Mouse (Mus musculus) myocyte (in vitro differentiated cells): ENCODE measurements around the gene Alpk1. TPM values are rescaled to one million over a fixed set of nuclear protein-coding genes. Genes with fewer than 3 reads are reported as not detected.
A peak's percentile ranks its signal among the peaks of the same experiment; 100 is the strongest.

Experiments
- H3K27me3 ChIP-seq: one replicate; pipeline ENCODE4 v1.6.1; 2011; ENCODE audit not compliant: control insufficient read depth, insufficient read depth, insufficient read length
- H3K36me3 ChIP-seq: one replicate; pipeline ENCODE4 v1.6.1; 2011; ENCODE audit not compliant: control insufficient read depth, insufficient read depth
- H3K4me2 ChIP-seq: one replicate; pipeline ENCODE4 v1.6.1; 2011; ENCODE audit warnings: low read depth, control low read depth
- H3K4me3 ChIP-seq: one replicate; pipeline ENCODE4 v1.5.1; 2011; ENCODE audit warnings: mild to moderate bottlenecking, control low read depth, moderate library complexity
- H3K79me2 ChIP-seq: one replicate; pipeline ENCODE4 v1.6.1; 2011; ENCODE audit not compliant: control insufficient read depth, insufficient read depth
- H3ac ChIP-seq: one replicate; pipeline ENCODE4 v1.6.1; 2011; ENCODE audit not compliant: control insufficient read depth, insufficient read length
- CEBPB ChIP-seq: IDR thresholded peaks from 2 replicates; pipeline ENCODE4 v1.6.1; 2011; ENCODE audit warnings: mild to moderate bottlenecking, moderate library complexity; ENCODE audit not compliant: poor library complexity, insufficient read depth, severe bottlenecking
- E2F4 ChIP-seq: IDR thresholded peaks from one replicate; pipeline ENCODE4 v1.6.1; 2011; ENCODE audit warnings: mild to moderate bottlenecking, control low read depth, moderate library complexity; ENCODE audit not compliant: insufficient read depth
- MAX ChIP-seq: IDR thresholded peaks from one replicate; pipeline ENCODE4 v1.6.1; 2011; ENCODE audit warnings: low read depth, mild to moderate bottlenecking, control low read depth
- MYOD1 ChIP-seq, 3 experiments: IDR thresholded peaks; one replicate each; pipeline ENCODE4 v1.6.1; 2011; ENCODE audit warnings: control low read depth in 2 of 3, low read depth in 2 of 3, mild to moderate bottlenecking in 2 of 3, moderate library complexity in 1 of 3; ENCODE audit not compliant: insufficient read length in 2 of 3, control insufficient read depth in 1 of 3
- MYOG ChIP-seq, 3 experiments: IDR thresholded peaks; one replicate each; pipeline ENCODE4 v1.6.1; 2011; ENCODE audit warnings: control low read depth in 2 of 3, low read depth in 2 of 3, mild to moderate bottlenecking in 2 of 3; ENCODE audit not compliant: insufficient read length in 2 of 3, control insufficient read depth in 1 of 3, insufficient read depth in 1 of 3
- POLR2A ChIP-seq: IDR thresholded peaks from one replicate; pipeline ENCODE4 v1.6.1; 2011; ENCODE audit warnings: low read depth, mild to moderate bottlenecking, control low read depth, moderate library complexity; ENCODE audit not compliant: insufficient read length
- POLR2AphosphoS2 ChIP-seq: IDR thresholded peaks from one replicate; pipeline ENCODE4 v1.6.1; 2011; ENCODE audit warnings: low read depth, control low read depth; ENCODE audit not compliant: insufficient read length
- REST ChIP-seq: IDR thresholded peaks from one replicate; pipeline ENCODE4 v1.6.1; 2011; ENCODE audit warnings: mild to moderate bottlenecking, control low read depth, moderate library complexity; ENCODE audit not compliant: insufficient read depth, insufficient read length
- SRF ChIP-seq: IDR thresholded peaks from one replicate; pipeline ENCODE4 v1.6.1; 2011; ENCODE audit warnings: low read depth; ENCODE audit not compliant: control insufficient read depth, insufficient read length
- TCF12 ChIP-seq: IDR thresholded peaks from one replicate; pipeline ENCODE4 v1.6.1; 2011; ENCODE audit warnings: mild to moderate bottlenecking, control low read depth; ENCODE audit not compliant: poor library complexity, insufficient read depth, severe bottlenecking
- TCF3 ChIP-seq: IDR thresholded peaks from one replicate; pipeline ENCODE4 v1.6.1; 2011; ENCODE audit warnings: low read depth, control low read depth; ENCODE audit not compliant: insufficient read length
- USF1 ChIP-seq: IDR thresholded peaks from one replicate; pipeline ENCODE4 v1.6.1; 2011; ENCODE audit warnings: low read depth, mild to moderate bottlenecking, control low read depth, moderate library complexity
- polyA plus RNA-seq: library from polyadenylated mRNA; unstranded; fragments of >200 nt; fragmentation: generic; extraction: Trizol; gene quantifications from one replicate; pipeline ENCODE4 v1.2.1, GENCODE M21; 2012; ENCODE audit warnings: missing spikeins

The Alpk1 gene
- polyA plus RNA-seq, 1 experiment: 1.8 TPM

GRCm38 (mm10) chr3:127809103-127809502 lies 28.8 kb upstream of the Alpk1 start:
- TF ChIP-seq REST: no peak
- no peak for TF ChIP-seq CEBPB
- no peak for TF ChIP-seq E2F4
- TF ChIP-seq USF1: no peak
- no peak for TF ChIP-seq TCF3
- no peak for TF ChIP-seq POLR2A
- no peak for TF ChIP-seq POLR2AphosphoS2
- no peak for TF ChIP-seq MYOD1 (IDR thresholded peaks at IDR 0.05; ENCODE audit: control insufficient read depth in 1 of 3, insufficient read length in 2 of 3, low read depth in 2 of 3)
- peaks cover 21% of the 10 kb centered on the region for H3K36me3 ChIP-seq
- H3K27me3 ChIP-seq: no peaks in the 10 kb centered on the region
- no peak overlapping the region for H3K4me3 ChIP-seq
- no peak overlapping the region for H3ac ChIP-seq
- H3K79me2 ChIP-seq: no peaks in the 10 kb centered on the region
- no peak overlapping the region for H3K4me2 ChIP-seq

GRCm38 (mm10) chr3:127807846-127808245 lies 27.5 kb upstream of the Alpk1 start:
- H3K4me2 ChIP-seq: no peak overlapping the region
- no peaks in the 10 kb centered on the region for H3K27me3 ChIP-seq
- TF ChIP-seq TCF3 (no peak), MYOD1 (IDR thresholded peaks at IDR 0.05; ENCODE audit: control insufficient read depth in 1 of 3, insufficient read length in 2 of 3, low read depth in 2 of 3) (no peak), E2F4 (no peak), MAX (no peak), POLR2A (no peak)
- no peak overlapping the region for H3K4me3 ChIP-seq
- peaks cover 21% of the 10 kb centered on the region for H3K36me3 ChIP-seq
- H3ac ChIP-seq: no peak overlapping the region
- no peaks in the 10 kb centered on the region for H3K79me2 ChIP-seq

GRCm38 (mm10) chr3:127805991-127806390 lies 25.7 kb upstream of the Alpk1 start:
- H3ac ChIP-seq: no peak overlapping the region
- no peak overlapping the region for H3K4me3 ChIP-seq
- TF ChIP-seq SRF: no peak
- TF ChIP-seq REST: no peak
- no peak for TF ChIP-seq E2F4
- TF ChIP-seq POLR2A: no peak
- TF ChIP-seq CEBPB: no peak
- no peak for TF ChIP-seq USF1
- TF ChIP-seq TCF3: no peak
- TF ChIP-seq MYOD1 (IDR thresholded peaks at IDR 0.05; ENCODE audit: control insufficient read depth in 1 of 3, insufficient read length in 2 of 3, low read depth in 2 of 3): no peak
- H3K4me2 ChIP-seq: no peak overlapping the region
- H3K36me3 ChIP-seq: peaks cover 14% of the 10 kb centered on the region
- H3K27me3 ChIP-seq: no peaks in the 10 kb centered on the region
- H3K79me2 ChIP-seq: no peaks in the 10 kb centered on the region

- Histone ChIP-seq H3K27me3 (no peaks in the 10 kb centered on the region), H3K4me3 (no peak overlapping the region), H3ac (no peak overlapping the region), H3K79me2 (no peaks in the 10 kb centered on the region), H3K36me3 (peaks cover 14% of the 10 kb centered on the region), H3K4me2 (no peak overlapping the region)
- TF ChIP-seq POLR2AphosphoS2 (no peak), TCF3 (no peak), MAX (no peak), TCF12 (no peak), REST (no peak)
Measured at GRCm38 (mm10) chr3:127805071-127805470, 24.7 kb upstream of the Alpk1 start.

- H3K4me2 ChIP-seq: no peak overlapping the region
- H3ac ChIP-seq: no peak overlapping the region
- TF ChIP-seq MYOG (IDR thresholded peaks at IDR 0.05; ENCODE audit: control insufficient read depth in 1 of 3, insufficient read depth in 1 of 3, insufficient read length in 2 of 3, low read depth in 2 of 3) (no peak), SRF (no peak), MAX (no peak), POLR2AphosphoS2 (no peak), TCF12 (no peak)
- no peaks in the 10 kb centered on the region for H3K27me3 ChIP-seq
- no peak overlapping the region for H3K4me3 ChIP-seq
- H3K36me3 ChIP-seq: peaks cover 13% of the 10 kb centered on the region
- no peaks in the 10 kb centered on the region for H3K79me2 ChIP-seq
Measured at GRCm38 (mm10) chr3:127804439-127804838, 24.1 kb upstream of the Alpk1 start.

GRCm38 (mm10) chr3:127802814-127803213 lies 22.5 kb upstream of the Alpk1 start:
- H3K79me2 ChIP-seq: no peaks in the 10 kb centered on the region
- peak overlapping the region; percentile 15 for H3K4me2 ChIP-seq
- no peak overlapping the region for H3ac ChIP-seq
- no peak overlapping the region for H3K4me3 ChIP-seq
- H3K36me3 ChIP-seq: no peaks in the 10 kb centered on the region
- H3K27me3 ChIP-seq: no peaks in the 10 kb centered on the region
- TF ChIP-seq SRF (no peak), TCF3 (no peak), E2F4 (no peak), TCF12 (no peak), CEBPB (no peak), USF1 (no peak), POLR2AphosphoS2 (no peak), MYOD1 (IDR thresholded peaks at IDR 0.05; ENCODE audit: control insufficient read depth in 1 of 3, insufficient read length in 2 of 3, low read depth in 2 of 3) (no peak), POLR2A (no peak), MYOG (IDR thresholded peaks at IDR 0.05; ENCODE audit: control insufficient read depth in 1 of 3, insufficient read depth in 1 of 3, insufficient read length in 2 of 3, low read depth in 2 of 3) (no peak), REST (no peak), MAX (no peak)
